Mouse (Mus musculus): ENCODE results near the gene Avpr1b. TPM values are rescaled to one million over a fixed set of nuclear protein-coding genes. Genes with fewer than 3 reads are reported as not detected.
A peak's percentile ranks its signal among the peaks of the same experiment; 100 is the strongest.

Gene Avpr1b
- polyA plus RNA-seq, 1 experiment from 2014 or later = not detected

DNA sequence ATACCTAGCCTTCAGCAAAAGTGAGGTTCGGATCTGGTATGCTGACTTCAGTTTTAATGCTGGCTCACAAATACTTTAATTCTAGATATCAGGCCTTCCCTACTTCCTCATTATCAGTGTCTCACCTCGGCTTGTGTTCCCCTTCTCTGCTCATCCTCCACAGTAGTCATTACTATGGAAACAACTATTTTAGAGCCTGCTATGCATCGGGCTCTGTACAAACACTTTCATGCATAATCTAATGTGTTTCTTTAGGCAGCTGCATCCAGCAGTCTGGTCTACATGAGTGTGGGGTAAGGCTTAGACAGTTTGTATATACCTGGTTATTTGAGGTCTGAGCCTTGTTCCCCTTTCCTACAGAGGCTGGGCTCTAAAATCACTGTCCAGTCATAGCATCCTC lies 15.4 kb upstream of the Avpr1b start:
- no peaks in the 10 kb centered on the region for H3K27me3 ChIP-seq
- ATAC-seq (replicated peaks; ENCODE audit: low FRiP score) = no peak

DNA sequence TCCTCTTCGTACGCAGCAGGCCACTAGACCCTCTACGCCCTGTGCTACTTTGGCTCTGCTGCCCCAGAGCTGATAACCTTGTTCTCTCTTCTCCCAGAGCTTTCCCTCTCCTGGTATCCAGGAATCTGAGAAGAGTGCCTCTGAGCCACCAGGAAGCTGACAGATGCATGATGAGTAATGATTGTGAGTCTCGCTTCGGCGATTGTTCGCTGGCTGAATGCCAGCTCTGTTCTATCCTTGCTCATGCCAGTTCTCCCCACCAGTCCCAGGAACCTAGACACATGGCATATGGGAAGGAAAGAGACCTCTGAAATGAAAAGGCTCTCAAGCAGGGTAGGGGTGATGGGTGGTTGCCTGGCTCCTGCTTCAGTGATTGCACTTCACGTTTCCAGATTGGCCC lies 12.2 kb upstream of the Avpr1b start:
- no peak for ATAC-seq (replicated peaks; ENCODE audit: low FRiP score)
- Histone ChIP-seq H3K9ac (no peak overlapping the region), H3K9me3 (replicated peaks) (no peaks in the 10 kb centered on the region), H3K27me3 (no peaks in the 10 kb centered on the region), H3K27ac (no peak overlapping the region), H3K4me1 (no peaks in the 10 kb centered on the region), H3K4me3 (replicated peaks) (no peak overlapping the region), H3K4me2 (no peak overlapping the region), H3K36me3 (no peaks in the 10 kb centered on the region)
- WGBS = 67% methylated on average over 8 of the region's 8 CpGs

More for the DNA sequence above, 15.4 kb upstream of the Avpr1b start:
- Histone ChIP-seq H3K4me1 (no peaks in the 10 kb centered on the region), H3K4me3 (replicated peaks) (no peak overlapping the region), H3K36me3 (no peaks in the 10 kb centered on the region), H3K9ac (no peak overlapping the region), H3K9me3 (replicated peaks) (no peaks in the 10 kb centered on the region), H3K4me2 (no peak overlapping the region), H3K27ac (no peak overlapping the region)
- 88% methylated on average over 3 of the region's 3 CpGs for WGBS

DNA sequence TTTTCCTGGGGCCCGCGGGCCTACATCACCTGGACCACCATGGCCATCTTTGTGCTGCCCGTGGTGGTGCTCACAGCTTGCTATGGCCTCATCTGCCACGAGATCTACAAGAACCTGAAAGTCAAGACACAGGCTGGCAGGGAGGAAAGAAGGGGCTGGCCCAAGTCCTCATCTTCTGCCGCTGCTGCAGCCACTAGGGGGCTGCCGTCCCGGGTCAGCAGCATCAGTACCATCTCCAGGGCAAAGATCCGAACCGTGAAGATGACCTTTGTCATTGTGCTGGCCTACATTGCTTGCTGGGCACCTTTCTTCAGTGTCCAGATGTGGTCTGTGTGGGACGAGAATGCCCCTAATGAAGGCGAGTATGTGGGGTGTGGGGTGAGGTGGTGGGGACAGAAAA lies 1.3 kb downstream of the Avpr1b start:
- Histone ChIP-seq H3K36me3 (no peaks in the 10 kb centered on the region), H3K9ac (no peak overlapping the region), H3K9me3 (replicated peaks) (no peaks in the 10 kb centered on the region), H3K4me2 (no peak overlapping the region), H3K4me1 (0 out of 2 replicates have a peak, but pooled peaks cover 7% of the 10 kb centered on the region), H3K27me3 (peaks cover 29% of the 10 kb centered on the region), H3K4me3 (replicated peaks) (no peak overlapping the region), H3K27ac (no peak overlapping the region)
- whole genome bisulfite sequencing = 37% methylated on average over 11 of the region's 11 CpGs
- ATAC-seq (replicated peaks; ENCODE audit: low FRiP score) = no peak

DNA sequence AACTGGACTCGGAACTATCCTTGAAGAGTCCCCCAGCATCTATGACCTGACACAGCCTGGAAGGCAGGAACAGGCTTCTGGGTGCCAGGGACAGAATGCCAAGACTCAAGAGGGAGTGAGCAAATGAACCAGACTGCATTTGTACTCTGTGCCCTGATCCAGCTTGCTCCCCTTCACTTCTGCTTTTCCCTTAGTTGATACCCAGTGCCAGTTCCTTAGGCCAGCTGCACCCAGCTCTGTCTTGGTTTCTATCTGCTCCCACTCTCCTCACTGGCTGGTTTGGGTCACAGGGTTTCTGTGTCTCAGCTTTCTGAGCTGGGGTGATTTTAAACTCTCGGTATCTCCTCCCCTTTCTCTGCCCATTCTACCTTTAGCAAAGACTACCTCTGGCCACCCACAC lies 7.7 kb downstream of the Avpr1b start:
- Histone ChIP-seq H3K4me3 (replicated peaks) (no peak overlapping the region), H3K9me3 (replicated peaks) (no peaks in the 10 kb centered on the region), H3K27ac (no peak overlapping the region), H3K4me1 (no peaks in the 10 kb centered on the region), H3K27me3 (no peaks in the 10 kb centered on the region), H3K36me3 (no peaks in the 10 kb centered on the region), H3K9ac (no peak overlapping the region), H3K4me2 (no peak overlapping the region)
- ATAC-seq (replicated peaks; ENCODE audit: low FRiP score) = no peak
- 75% methylated on average over 2 of the region's 2 CpGs for whole genome bisulfite sequencing

DNA sequence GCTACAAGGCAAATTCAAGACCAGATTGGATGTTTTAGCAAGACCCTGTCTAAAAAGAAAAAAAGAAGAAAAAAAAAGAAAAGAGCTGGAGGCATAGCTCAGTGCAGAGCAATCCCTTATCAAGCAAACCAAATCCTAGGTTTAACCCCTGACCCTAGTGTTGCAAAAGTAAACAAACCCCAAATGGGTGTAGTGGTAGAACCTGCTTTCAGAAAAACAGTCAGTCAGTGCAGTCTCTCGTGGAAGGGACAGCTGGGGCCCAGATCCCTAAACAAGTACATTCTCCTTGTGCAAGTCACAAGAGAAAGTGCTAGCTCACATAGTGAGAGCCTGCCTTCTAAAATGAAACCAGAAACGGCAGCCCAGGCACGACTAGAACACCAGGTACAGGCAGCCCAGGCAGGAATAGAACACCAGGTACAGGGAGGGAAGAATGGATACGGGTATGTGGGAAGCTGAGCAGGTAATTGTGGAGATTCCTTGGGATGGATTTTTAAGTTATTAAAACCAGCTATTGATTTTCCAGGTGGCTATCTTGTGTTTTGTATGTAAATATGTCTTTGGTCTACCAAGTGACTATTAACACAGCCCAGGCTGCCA lies 13.6 kb downstream of the Avpr1b start:
- ATAC-seq (replicated peaks; ENCODE audit: low FRiP score) = no peak
- 55% methylated on average over 4 of the region's 4 CpGs for whole genome bisulfite sequencing

DNA sequence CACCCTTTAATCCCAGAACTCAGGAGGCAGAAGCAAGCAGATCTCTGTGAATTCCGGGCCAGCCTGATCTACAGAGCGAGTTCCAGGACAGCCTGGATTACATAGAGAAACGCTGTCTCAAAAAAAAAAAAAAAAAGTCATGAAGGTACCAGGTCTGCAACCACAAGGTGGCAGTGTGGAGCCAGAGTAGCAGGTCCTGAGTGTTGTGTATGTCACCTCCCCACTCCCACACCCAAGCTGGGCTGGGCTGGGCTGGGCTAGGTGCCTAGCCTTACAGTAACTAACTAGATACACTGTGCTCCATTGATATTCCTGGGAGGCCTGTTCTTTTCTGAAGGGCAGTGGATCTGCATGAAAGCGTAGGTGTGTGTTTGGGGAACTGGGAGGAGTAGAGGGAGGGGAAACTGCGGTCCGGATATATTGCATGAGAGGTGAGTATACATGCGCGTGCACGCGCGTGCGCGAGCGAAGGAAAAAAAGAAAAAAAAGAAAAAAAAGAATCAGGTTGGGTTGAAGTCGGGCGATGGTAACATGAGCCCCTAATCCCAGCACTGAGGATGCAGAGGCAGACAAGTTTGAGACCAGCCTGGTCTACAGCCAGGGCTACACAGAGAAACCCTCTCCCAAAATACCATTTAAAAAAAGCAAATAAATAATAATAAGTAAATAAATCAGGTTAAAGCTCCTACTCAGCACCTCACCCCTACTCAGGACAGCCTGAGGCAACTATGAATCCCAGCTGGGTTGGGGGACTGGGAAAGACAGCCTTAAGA lies 14.5 kb downstream of the Avpr1b start:
- Histone ChIP-seq H3K4me3 (replicated peaks) (no peak overlapping the region), H3K27me3 (no peaks in the 10 kb centered on the region), H3K4me1 (no peaks in the 10 kb centered on the region), H3K9me3 (replicated peaks) (no peaks in the 10 kb centered on the region), H3K9ac (no peak overlapping the region), H3K36me3 (no peaks in the 10 kb centered on the region), H3K27ac (no peak overlapping the region), H3K4me2 (no peak overlapping the region)
- ATAC-seq (replicated peaks; ENCODE audit: low FRiP score) = peak; percentile 79; the same call in 1 of the 2 replicates
- WGBS = 80% methylated on average over 16 of the region's 16 CpGs

More for the DNA sequence above, 13.6 kb downstream of the Avpr1b start:
- no peak overlapping the region for H3K9ac ChIP-seq
- no peaks in the 10 kb centered on the region for H3K36me3 ChIP-seq
- no peak overlapping the region for H3K27ac ChIP-seq
- H3K4me1 ChIP-seq = no peaks in the 10 kb centered on the region
- no peaks in the 10 kb centered on the region for H3K9me3 ChIP-seq (replicated peaks)
- H3K27me3 ChIP-seq = no peaks in the 10 kb centered on the region
- H3K4me2 ChIP-seq = no peak overlapping the region
- no peak overlapping the region for H3K4me3 ChIP-seq (replicated peaks)

DNA sequence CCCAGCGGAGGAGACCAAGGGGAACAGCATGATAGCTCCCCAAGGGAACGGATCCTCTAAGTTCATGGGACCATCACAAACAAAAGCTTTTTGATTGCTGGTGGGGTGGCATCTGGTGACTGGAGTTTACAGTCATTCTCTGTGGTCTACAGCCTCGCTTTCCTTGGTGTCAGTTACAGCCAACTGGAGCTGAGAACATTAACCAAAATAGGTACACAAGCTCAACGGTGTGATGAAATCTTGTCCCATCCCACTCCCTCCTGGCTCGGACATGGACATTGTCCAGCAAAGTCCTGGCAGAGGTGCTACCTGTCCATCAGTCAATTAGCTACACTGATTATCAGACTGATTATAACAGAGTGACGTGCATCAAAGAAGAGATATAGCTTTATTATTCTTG lies 15.6 kb downstream of the Avpr1b start:
- Histone ChIP-seq H3K4me3 (replicated peaks) (no peak overlapping the region), H3K27ac (no peak overlapping the region), H3K4me2 (no peak overlapping the region), H3K4me1 (no peaks in the 10 kb centered on the region), H3K27me3 (no peaks in the 10 kb centered on the region), H3K36me3 (no peaks in the 10 kb centered on the region), H3K9me3 (replicated peaks) (no peaks in the 10 kb centered on the region), H3K9ac (no peak overlapping the region)
- ATAC-seq (replicated peaks; ENCODE audit: low FRiP score) = no peak
- WGBS = 81% methylated on average over 6 of the region's 6 CpGs

DNA sequence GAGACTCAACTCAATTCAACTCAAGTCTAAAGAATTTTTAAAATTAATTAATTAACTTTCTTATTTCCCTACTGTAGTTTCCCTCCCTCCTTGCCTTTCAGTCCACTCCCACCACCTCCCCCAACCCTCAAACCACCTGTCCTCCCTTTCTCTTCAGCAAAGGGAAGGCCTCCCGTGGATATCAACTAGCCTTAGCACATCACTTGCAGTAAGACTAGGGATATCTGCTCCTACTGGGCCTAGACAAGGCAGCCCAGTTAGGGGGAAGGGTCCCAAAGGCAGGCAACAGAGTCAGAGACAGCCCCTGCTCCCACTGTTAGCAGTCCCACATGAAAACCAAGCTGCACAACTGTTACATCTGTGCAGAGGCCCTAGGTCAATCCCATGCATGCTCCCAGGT lies 17.1 kb downstream of the Avpr1b start:
- no peak overlapping the region for H3K9ac ChIP-seq
- 73% methylated on average over 1 of the region's 1 CpGs for WGBS
- no peak for ATAC-seq (replicated peaks; ENCODE audit: low FRiP score)
- no peaks in the 10 kb centered on the region for H3K36me3 ChIP-seq
- no peaks in the 10 kb centered on the region for H3K27me3 ChIP-seq
- H3K4me1 ChIP-seq = no peaks in the 10 kb centered on the region
- no peak overlapping the region for H3K27ac ChIP-seq
- no peak overlapping the region for H3K4me3 ChIP-seq (replicated peaks)
- no peaks in the 10 kb centered on the region for H3K9me3 ChIP-seq (replicated peaks)
- H3K4me2 ChIP-seq = no peak overlapping the region

DNA sequence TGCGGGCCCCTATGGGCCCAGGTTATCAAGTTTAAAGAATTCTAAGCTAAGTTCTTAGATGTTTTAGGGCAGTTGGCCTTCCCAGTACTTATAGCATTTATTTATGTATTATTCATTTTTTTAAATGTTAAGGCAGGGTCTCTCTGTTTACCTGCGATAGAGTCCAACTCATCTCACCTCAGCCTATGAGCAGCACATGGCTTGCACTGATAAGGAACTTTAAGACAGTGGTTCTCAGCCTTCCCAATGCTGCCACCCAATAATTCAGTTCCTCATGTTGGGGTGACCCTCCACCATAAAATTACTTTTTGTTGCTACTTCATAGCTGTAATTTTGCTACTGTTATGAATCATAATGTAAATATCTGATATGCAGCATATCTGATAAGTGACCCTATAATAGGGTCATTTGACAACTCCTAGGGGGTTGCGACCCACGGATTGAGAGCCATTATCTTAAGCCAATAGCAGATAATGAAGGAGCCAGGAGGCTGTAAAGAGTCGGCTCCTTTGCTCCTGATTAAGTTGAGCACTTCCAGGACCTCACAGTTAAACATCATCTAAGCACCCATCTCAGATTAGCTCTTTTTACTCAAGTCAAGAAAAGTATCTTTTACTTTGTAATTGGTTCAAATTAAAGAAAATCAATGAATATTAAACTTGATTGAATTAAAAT lies 17.6 kb downstream of the Avpr1b start:
- Histone ChIP-seq H3K9me3 (replicated peaks) (no peaks in the 10 kb centered on the region), H3K4me1 (no peaks in the 10 kb centered on the region), H3K27ac (no peak overlapping the region), H3K4me3 (replicated peaks) (no peak overlapping the region), H3K27me3 (no peaks in the 10 kb centered on the region), H3K9ac (no peak overlapping the region), H3K4me2 (no peak overlapping the region), H3K36me3 (no peaks in the 10 kb centered on the region)
- no peak for ATAC-seq (replicated peaks; ENCODE audit: low FRiP score)
- 71% methylated on average over 5 of the region's 5 CpGs for WGBS

DNA sequence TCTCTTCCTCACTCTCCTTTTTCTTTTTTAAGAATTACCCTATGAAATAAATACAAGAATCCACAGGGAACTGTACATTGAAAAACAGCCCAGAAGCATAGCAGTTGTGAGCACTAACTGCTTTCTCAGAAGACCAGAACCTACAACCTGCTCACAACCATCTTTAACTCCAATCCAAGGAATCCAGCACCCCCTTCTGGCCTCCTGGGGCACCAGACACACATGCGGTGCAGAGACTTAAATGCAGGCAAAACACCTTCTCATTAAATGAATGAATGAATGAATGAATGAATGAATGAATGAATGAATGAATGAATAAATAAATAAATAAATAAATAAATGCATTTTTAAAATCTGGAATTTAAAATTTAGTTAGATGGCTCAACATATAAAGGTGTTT lies 19.5 kb downstream of the Avpr1b start:
- no peaks in the 10 kb centered on the region for H3K4me1 ChIP-seq
- no peaks in the 10 kb centered on the region for H3K36me3 ChIP-seq
- WGBS = 81% methylated on average over 1 of the region's 1 CpGs
- no peaks in the 10 kb centered on the region for H3K27me3 ChIP-seq
- no peak overlapping the region for H3K4me3 ChIP-seq (replicated peaks)
- H3K9me3 ChIP-seq (replicated peaks) = no peaks in the 10 kb centered on the region
- no peak for ATAC-seq (replicated peaks; ENCODE audit: low FRiP score)
- H3K4me2 ChIP-seq = no peak overlapping the region
- no peak overlapping the region for H3K9ac ChIP-seq
- H3K27ac ChIP-seq = no peak overlapping the region

DNA sequence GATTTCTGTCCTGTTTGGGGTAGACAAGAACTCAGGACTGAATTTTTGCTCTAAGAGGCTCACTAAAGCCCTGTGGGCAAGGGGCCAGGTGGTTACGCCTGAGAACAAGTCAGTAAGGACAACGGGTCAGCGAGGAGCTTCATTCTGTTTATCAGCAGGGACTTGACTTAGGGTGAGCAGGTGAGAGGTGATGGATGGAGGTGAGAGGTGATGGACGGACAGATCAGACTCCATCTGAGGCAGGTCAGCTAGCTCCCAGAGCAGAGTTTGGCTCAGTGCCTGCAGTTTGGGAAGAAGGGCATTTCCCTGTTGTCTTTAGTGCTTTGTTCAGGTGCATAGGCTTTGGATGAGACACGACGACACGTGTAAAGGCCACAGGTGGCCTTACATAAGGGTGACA lies 20.3 kb downstream of the Avpr1b start:
- H3K4me2 ChIP-seq = no peak overlapping the region
- H3K36me3 ChIP-seq = no peaks in the 10 kb centered on the region
- no peaks in the 10 kb centered on the region for H3K27me3 ChIP-seq
- no peaks in the 10 kb centered on the region for H3K9me3 ChIP-seq (replicated peaks)
- H3K4me1 ChIP-seq = no peaks in the 10 kb centered on the region
- ATAC-seq (replicated peaks; ENCODE audit: low FRiP score) = no peak
- H3K9ac ChIP-seq = no peak overlapping the region
- H3K4me3 ChIP-seq (replicated peaks) = no peak overlapping the region
- WGBS = 90% methylated on average over 7 of the region's 7 CpGs
- H3K27ac ChIP-seq = no peak overlapping the region

DNA sequence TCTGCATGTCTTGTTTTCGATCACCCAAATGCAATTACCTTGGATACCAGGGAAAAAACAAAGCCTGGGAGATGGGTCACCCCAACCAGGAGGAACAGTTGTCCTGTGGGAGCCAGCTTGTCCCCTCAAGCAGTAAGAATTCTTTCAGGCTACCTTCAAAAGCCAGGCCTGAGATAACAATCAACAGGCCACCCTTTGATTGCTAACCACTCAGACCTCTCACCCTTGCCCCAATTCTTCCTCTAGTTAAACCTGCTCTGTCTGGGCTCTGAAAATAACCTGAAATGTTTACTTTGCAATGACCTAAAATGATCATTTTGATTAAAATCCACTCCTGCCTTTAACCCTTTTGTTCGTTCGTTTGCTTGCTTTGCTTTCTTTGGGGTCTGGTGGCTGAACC lies 24.6 kb downstream of the Avpr1b start:
- 0 out of 2 replicates have a peak overlapping the region, but pooled peaks have one; percentile 22 for H3K27ac ChIP-seq
- no peaks in the 10 kb centered on the region for H3K9me3 ChIP-seq (replicated peaks)
- no peak overlapping the region for H3K9ac ChIP-seq
- no peaks in the 10 kb centered on the region for H3K27me3 ChIP-seq
- H3K4me2 ChIP-seq = no peak overlapping the region
- H3K4me1 ChIP-seq = no peaks in the 10 kb centered on the region
- no peak for ATAC-seq (replicated peaks; ENCODE audit: low FRiP score)
- H3K36me3 ChIP-seq = no peaks in the 10 kb centered on the region
- 69% methylated on average over 3 of the region's 3 CpGs for WGBS
- no peak overlapping the region for H3K4me3 ChIP-seq (replicated peaks)

All from kidney, embryonic 15.5 days (tissue).